Mouse (Mus musculus): Measurements from ENCODE around the gene Cd300lf.

GRCm38 (mm10) chr11:115077436-115077835, 56.4 kb downstream of the Cd300lf start:
- TF ChIP-seq CTCF (IDR thresholded peaks at IDR 0.05; ENCODE audit: borderline replicate concordance, insufficient read depth, low read length) = no peak
- no peak for TF ChIP-seq POLR2A (IDR thresholded peaks at IDR 0.05; ENCODE audit: low read depth, low read length)
